Mouse (Mus musculus) megakaryocyte, embryonic 14.5 days (primary cell): ENCODE results near the gene Jmjd1c. TPM values are rescaled to one million over a fixed set of nuclear protein-coding genes. Genes with fewer than 3 reads are reported as not detected.

Experiments used
- H3K27me3 ChIP-seq: replicated peaks from 2 replicates; pipeline ENCODE3; 2012; ENCODE audit warnings: inconsistent platforms
- H3K36me3 ChIP-seq: replicated peaks from 2 replicates; pipeline ENCODE3; 2012; ENCODE audit warnings: low read length, inconsistent platforms, mixed read lengths
- H3K4me1 ChIP-seq: 2 replicates; pipeline ENCODE4 v1.6.1; 2012; ENCODE audit warnings: inconsistent platforms
- H3K4me3 ChIP-seq: replicated peaks from 2 replicates; pipeline ENCODE3; 2012; ENCODE audit warnings: moderate library complexity, mild to moderate bottlenecking, inconsistent platforms
- H3K9me3 ChIP-seq: 2 replicates; pipeline ENCODE4 v1.6.1; 2012; ENCODE audit warnings: inconsistent platforms
- FLI1 ChIP-seq: IDR thresholded peaks from 2 replicates; pipeline ENCODE4 v1.6.1; 2012; ENCODE audit warnings: low read length, inconsistent platforms, mixed read lengths
- GATA1 ChIP-seq: IDR thresholded peaks from 3 replicates; pipeline ENCODE4 v1.6.1; 2012; ENCODE audit warnings: mixed read lengths, low read length, inconsistent platforms, borderline replicate concordance
- polyA plus RNA-seq: library from polyadenylated mRNA; stranded (reverse); fragments of >175 nt; gene quantifications from 2 replicates; pipeline ENCODE4 v1.2.3, GENCODE M21; 2012; ENCODE audit warnings: low replicate concordance; ENCODE audit not compliant: insufficient read depth

Jmjd1c gene
- polyA plus RNA-seq, 1 experiment, result 0.47 TPM

- Histone ChIP-seq H3K36me3 (peaks cover 17% of the 10 kb centered on the region), H3K27me3 (no peaks in the 10 kb centered on the region)
Observed at GRCm38 (mm10) chr10:67099183-67099929, 3.4 kb downstream of the Jmjd1c start.

GRCm38 (mm10) chr10:67100011-67100661 lies 4.2 kb downstream of the Jmjd1c start:
- no peaks in the 10 kb centered on the region for H3K9me3 ChIP-seq
- no peaks in the 10 kb centered on the region for H3K27me3 ChIP-seq
- H3K36me3 ChIP-seq, result peaks cover 15% of the 10 kb centered on the region
- H3K4me3 ChIP-seq, result peak overlapping the region; percentile 35
- H3K4me1 ChIP-seq, result peaks cover 70% of the 10 kb centered on the region
- TF ChIP-seq GATA1 (no peak), FLI1 (no peak)

More at GRCm38 (mm10) chr10:67099183-67099929, 3.4 kb downstream of the Jmjd1c start:
- Histone ChIP-seq H3K9me3 (no peaks in the 10 kb centered on the region), H3K4me3 (peak overlapping the region; percentile 15), H3K4me1 (peaks cover 62% of the 10 kb centered on the region)
- TF ChIP-seq GATA1 (no peak), FLI1 (no peak)

GRCm38 (mm10) chr10:67100831-67101251 lies 4.9 kb downstream of the Jmjd1c start:
- no peaks in the 10 kb centered on the region for H3K27me3 ChIP-seq
- peaks cover 15% of the 10 kb centered on the region for H3K36me3 ChIP-seq
- H3K4me3 ChIP-seq, result no peak overlapping the region
- H3K9me3 ChIP-seq, result no peaks in the 10 kb centered on the region
- TF ChIP-seq GATA1 (no peak), FLI1 (no peak)
- H3K4me1 ChIP-seq, result peaks cover 76% of the 10 kb centered on the region

- TF ChIP-seq FLI1 (no peak), GATA1 (no peak)
- peak overlapping the region; percentile 11 for H3K4me3 ChIP-seq
- H3K9me3 ChIP-seq, result no peaks in the 10 kb centered on the region
- H3K36me3 ChIP-seq, result peaks cover 45% of the 10 kb centered on the region
- H3K27me3 ChIP-seq, result no peaks in the 10 kb centered on the region
- peaks cover 72% of the 10 kb centered on the region for H3K4me1 ChIP-seq
Observed at GRCm38 (mm10) chr10:67104543-67104942, 8.6 kb downstream of the Jmjd1c start.

- TF ChIP-seq FLI1 (no peak), GATA1 (no peak)
- peaks cover 70% of the 10 kb centered on the region for H3K4me1 ChIP-seq
- no peaks in the 10 kb centered on the region for H3K9me3 ChIP-seq
- no peaks in the 10 kb centered on the region for H3K27me3 ChIP-seq
- no peak overlapping the region for H3K4me3 ChIP-seq
- H3K36me3 ChIP-seq, result peaks cover 53% of the 10 kb centered on the region
Observed at GRCm38 (mm10) chr10:67105331-67106217, 9.6 kb downstream of the Jmjd1c start.

- H3K9me3 ChIP-seq, result no peaks in the 10 kb centered on the region
- peaks cover 75% of the 10 kb centered on the region for H3K4me1 ChIP-seq
- H3K27me3 ChIP-seq, result no peaks in the 10 kb centered on the region
- H3K4me3 ChIP-seq, result no peak overlapping the region
- TF ChIP-seq FLI1, result no peak
- H3K36me3 ChIP-seq, result peaks cover 54% of the 10 kb centered on the region
Observed at GRCm38 (mm10) chr10:67106400-67106799, 10.5 kb downstream of the Jmjd1c start.

- no peak for TF ChIP-seq GATA1
- Histone ChIP-seq H3K4me1 (peaks cover 78% of the 10 kb centered on the region), H3K27me3 (no peaks in the 10 kb centered on the region), H3K36me3 (peaks cover 48% of the 10 kb centered on the region), H3K4me3 (no peak overlapping the region), H3K9me3 (no peaks in the 10 kb centered on the region)
Observed at GRCm38 (mm10) chr10:67107017-67107761, 11.3 kb downstream of the Jmjd1c start.

- TF ChIP-seq GATA1 (no peak), FLI1 (no peak)
- H3K9me3 ChIP-seq, result no peaks in the 10 kb centered on the region
- no peaks in the 10 kb centered on the region for H3K27me3 ChIP-seq
- peaks cover 75% of the 10 kb centered on the region for H3K4me1 ChIP-seq
- no peak overlapping the region for H3K4me3 ChIP-seq
- H3K36me3 ChIP-seq, result peaks cover 46% of the 10 kb centered on the region
Observed at GRCm38 (mm10) chr10:67108096-67108495, 12.2 kb downstream of the Jmjd1c start.

- H3K36me3 ChIP-seq, result peaks cover 49% of the 10 kb centered on the region
- H3K9me3 ChIP-seq, result no peaks in the 10 kb centered on the region
- H3K4me3 ChIP-seq, result no peak overlapping the region
- H3K4me1 ChIP-seq, result peaks cover 64% of the 10 kb centered on the region
- no peaks in the 10 kb centered on the region for H3K27me3 ChIP-seq
- TF ChIP-seq FLI1 (no peak), GATA1 (no peak)
Observed at GRCm38 (mm10) chr10:67109635-67110034, 13.7 kb downstream of the Jmjd1c start.
